Mouse (Mus musculus) heart, embryonic 14.5 days (tissue): Measurements from ENCODE around the gene Cers1. TPM values are rescaled to one million over a fixed set of nuclear protein-coding genes. Genes with fewer than 3 reads are reported as not detected.

Experiments used
- ATAC-seq: fragments of 200-750 bp; cut with Nextera tagmentation; 2 replicates; pipeline ENCODE4 v1.8.0; 2017; ENCODE audit warnings: low read depth, moderate TSS enrichment; ENCODE audit not compliant: insufficient number of reproducible peaks, insufficient read depth, low FRiP score
- H3K27ac ChIP-seq, 2 experiments: fragments of 200-500 bp in 1 of 2; fragments of 300-500 bp in 1 of 2; sonication (generic) in 1 of 2; replicated peaks in 1 of 2; 2 replicates each; pipeline ENCODE4 v1.5.1; 2012 to 2014; ENCODE audit warnings: low read depth in 2 of 2, low read length in 2 of 2, control low read depth in 1 of 2, mild to moderate bottlenecking in 1 of 2, mixed read lengths in 1 of 2; ENCODE audit not compliant: control insufficient read depth in 1 of 2, insufficient read depth in 1 of 2
- H3K27me3 ChIP-seq: fragments of 300-500 bp; sonication (generic); 2 replicates; pipeline ENCODE4 v1.6.1; 2014; ENCODE audit warnings: mild to moderate bottlenecking, low read length, control low read depth; ENCODE audit not compliant: control insufficient read depth, insufficient read depth
- H3K36me3 ChIP-seq: fragments of 300-500 bp; sonication (generic); 2 replicates; pipeline ENCODE4 v1.6.1; 2014; ENCODE audit warnings: mild to moderate bottlenecking, control low read depth, low read length, mixed read lengths; ENCODE audit not compliant: control insufficient read depth, insufficient read depth
- H3K4me1 ChIP-seq, 2 experiments: fragments of 200-500 bp in 1 of 2; fragments of 300-500 bp in 1 of 2; sonication (generic) in 1 of 2; 2 replicates each; pipeline ENCODE4 v1.6.1; 2012 to 2014; ENCODE audit warnings: low read length in 2 of 2, control low read depth in 1 of 2, mixed read lengths in 1 of 2; ENCODE audit not compliant: control insufficient read depth in 2 of 2, insufficient read depth in 2 of 2
- H3K4me2 ChIP-seq: fragments of 300-500 bp; sonication (generic); 2 replicates; pipeline ENCODE4 v1.6.1; 2014; ENCODE audit warnings: mild to moderate bottlenecking, low read length
- H3K4me3 ChIP-seq, 2 experiments: fragments of 200-500 bp in 1 of 2; fragments of 300-500 bp in 1 of 2; sonication (generic) in 1 of 2; 2 replicates each; pipeline ENCODE4 v1.5.1; 2012 to 2014; ENCODE audit warnings: low read length in 2 of 2, mild to moderate bottlenecking in 2 of 2, control low read depth in 1 of 2, low read depth in 1 of 2, moderate library complexity in 1 of 2; ENCODE audit not compliant: control insufficient read depth in 1 of 2, insufficient read depth in 1 of 2
- H3K9ac ChIP-seq: fragments of 300-500 bp; sonication (generic); 2 replicates; pipeline ENCODE4 v1.6.1; 2014; ENCODE audit warnings: mild to moderate bottlenecking, low read length
- H3K9me3 ChIP-seq: fragments of 300-500 bp; sonication (generic); 2 replicates; pipeline ENCODE4 v1.6.1; 2016; ENCODE audit warnings: low read length, control low read depth; ENCODE audit not compliant: control insufficient read depth
- WGBS: fragments of 180-500 bp; shearing (Covaris S2); extraction: QIAGEN DNeasy Blood & Tissue Kit; methylation state at CpG from one replicate; pipeline ENCODE4 v1.1.7; 2014; 5-methylcytosine and 5-hydroxymethylcytosine counted together
- polyA plus RNA-seq: library from polyadenylated mRNA; unstranded; fragments of >200 nt; fragmentation: Nextera tagmentation; extraction: Ambion mirVana; gene quantifications from 2 replicates; pipeline ENCODE4 v1.2.1, GENCODE M21; 2014

Cers1 gene
- polyA plus RNA-seq, 1 experiment from 2014 or later: 2.3 TPM

- H3K4me1 ChIP-seq: peaks cover 12 to 29% of the 10 kb centered on the region in 2 experiments; a peak in 3 of 4 replicates
- H3K9me3 ChIP-seq: 0 out of 2 replicates have a peak, but pooled peaks cover 2% of the 10 kb centered on the region
- H3K9ac ChIP-seq: no peak overlapping the region
- H3K4me3 ChIP-seq: no peak overlapping the region
- H3K4me2 ChIP-seq: peak overlapping the region; percentile 9; the same call in 1 of the 2 replicates
- no peaks in the 10 kb centered on the region for H3K36me3 ChIP-seq
- H3K27me3 ChIP-seq: peaks cover 82% of the 10 kb centered on the region
- no peak for ATAC-seq
- no peak overlapping the region for H3K27ac ChIP-seq
- WGBS: 9% methylated on average over 37 of the region's 37 CpGs
Measured at GRCm38 (mm10) chr8:70376275-70376741, 60.7 kb downstream of the Cers1 start.

- Histone ChIP-seq H3K9ac (no peak overlapping the region), H3K27ac (no peak overlapping the region), H3K36me3 (no peaks in the 10 kb centered on the region), H3K4me2 (no peak overlapping the region), H3K9me3 (0 out of 2 replicates have a peak, but pooled peaks cover 2% of the 10 kb centered on the region), H3K27me3 (peaks cover 78% of the 10 kb centered on the region), H3K4me3 (no peak overlapping the region), H3K4me1 (peaks cover 10 to 29% of the 10 kb centered on the region in 2 experiments; a peak in 3 of 4 replicates)
- no peak for ATAC-seq
- 15% methylated on average over 15 of the region's 15 CpGs for WGBS
Measured at GRCm38 (mm10) chr8:70377049-70377448, 61.5 kb downstream of the Cers1 start.

GRCm38 (mm10) chr8:70380069-70380468, 64.5 kb downstream of the Cers1 start:
- no peak overlapping the region for H3K27ac ChIP-seq
- peaks cover under 1 to 13% of the 10 kb centered on the region in 2 experiments; a peak in 3 of 4 replicates for H3K4me1 ChIP-seq
- ATAC-seq: no peak
- H3K27me3 ChIP-seq: peaks cover 52% of the 10 kb centered on the region
- H3K4me3 ChIP-seq: no peak overlapping the region
- peaks cover 3% of the 10 kb centered on the region; the same call in 1 of the 2 replicates for H3K36me3 ChIP-seq
- no peak overlapping the region for H3K4me2 ChIP-seq
- H3K9ac ChIP-seq: no peak overlapping the region
- 69% methylated on average over 12 of the region's 12 CpGs for WGBS
- H3K9me3 ChIP-seq: no peaks in the 10 kb centered on the region

Other genes starting within 250 kb of the Cers1 start
- 0.50 and 2.0 TPM in 2 replicates for gene Tm6sf2, start 242.9 kb upstream of the Cers1 start, polyA plus RNA-seq
- gene Hapln4, start 232.3 kb upstream of the Cers1 start, polyA plus RNA-seq: 0.19 TPM in 1 of 2 replicates, not detected in the other
- gene Ncan, start 194.9 kb upstream of the Cers1 start, polyA plus RNA-seq: 0.26 and 0.34 TPM in 2 replicates
- gene Nr2c2ap, start 184.4 kb upstream of the Cers1 start, polyA plus RNA-seq: 23.0 and 26.2 TPM in 2 replicates
- gene Rfxank, start 176.6 kb upstream of the Cers1 start, polyA plus RNA-seq: 18.1 and 21.0 TPM in 2 replicates
- gene Borcs8, start 176.3 kb upstream of the Cers1 start, polyA plus RNA-seq: 46.7 and 50.3 TPM in 2 replicates
- gene Mef2b, start 176.1 kb upstream of the Cers1 start, polyA plus RNA-seq: 0.22 TPM in 1 of 2 replicates, not detected in the other
- gene Tmem161a, start 143.4 kb upstream of the Cers1 start, polyA plus RNA-seq: 73.0 and 77.4 TPM in 2 replicates
- gene Slc25a42, start 103.5 kb upstream of the Cers1 start, polyA plus RNA-seq: 5.8 and 7.1 TPM in 2 replicates
- gene Sugp2, start 81.5 kb upstream of the Cers1 start, polyA plus RNA-seq: 23.1 and 29.1 TPM in 2 replicates
- gene Armc6, start 81.3 kb upstream of the Cers1 start, polyA plus RNA-seq: 12.1 and 16.5 TPM in 2 replicates
- gene Homer3, start 32.9 kb upstream of the Cers1 start, polyA plus RNA-seq: 22.2 and 25.0 TPM in 2 replicates
- 28.9 and 33.7 TPM in 2 replicates for gene Ddx49, start 13.3 kb upstream of the Cers1 start, polyA plus RNA-seq
- 294 and 319 TPM in 2 replicates for gene Cope, start 13.3 kb upstream of the Cers1 start, polyA plus RNA-seq
- gene Gdf1, start 14.0 kb downstream of the Cers1 start, polyA plus RNA-seq: 0.57 TPM in 1 of 2 replicates, not detected in the other
- gene Upf1, start 37.5 kb downstream of the Cers1 start, polyA plus RNA-seq: 14.2 and 18.1 TPM in 2 replicates
- gene Comp, start 57.8 kb downstream of the Cers1 start, polyA plus RNA-seq: 3.0 and 4.6 TPM in 2 replicates
- 12.2 and 14.1 TPM in 2 replicates for gene Crtc1, start 123.8 kb downstream of the Cers1 start, polyA plus RNA-seq
- 9.6 and 9.8 TPM in 2 replicates for gene Klhl26, start 161.2 kb downstream of the Cers1 start, polyA plus RNA-seq
- gene Tmem59l, start 171.6 kb downstream of the Cers1 start, polyA plus RNA-seq: 0.31 TPM in 1 of 2 replicates, not detected in the other
- gene Crlf1, start 177.4 kb downstream of the Cers1 start, polyA plus RNA-seq: 0.42 and 2.0 TPM in 2 replicates
- gene Rex1bd, start 191.0 kb downstream of the Cers1 start, polyA plus RNA-seq: 129 and 138 TPM in 2 replicates
- 900 and 1,040 TPM in 2 replicates for gene Uba52, start 195.0 kb downstream of the Cers1 start, polyA plus RNA-seq
- 189 and 209 TPM in 2 replicates for gene Fkbp8, start 211.9 kb downstream of the Cers1 start, polyA plus RNA-seq
- gene Kxd1, start 212.2 kb downstream of the Cers1 start, polyA plus RNA-seq: 79.3 and 85.7 TPM in 2 replicates
- 13.0 and 13.2 TPM in 2 replicates for gene Ell, start 223.7 kb downstream of the Cers1 start, polyA plus RNA-seq